Mouse (Mus musculus): ENCODE measurements around the gene Clcf1. TPM values are rescaled to one million over a fixed set of nuclear protein-coding genes. Genes with fewer than 3 reads are reported as not detected.
"Not testable (repeated sequence)": the region's sequence is repeated elsewhere in the genome, so short reads cannot be mapped to it uniquely, and the experiment has no call there.

The Clcf1 gene
- total and polyA plus RNA-seq, 3 experiments = 5.5 to 16.3 (median 9.0) TPM

DNA sequence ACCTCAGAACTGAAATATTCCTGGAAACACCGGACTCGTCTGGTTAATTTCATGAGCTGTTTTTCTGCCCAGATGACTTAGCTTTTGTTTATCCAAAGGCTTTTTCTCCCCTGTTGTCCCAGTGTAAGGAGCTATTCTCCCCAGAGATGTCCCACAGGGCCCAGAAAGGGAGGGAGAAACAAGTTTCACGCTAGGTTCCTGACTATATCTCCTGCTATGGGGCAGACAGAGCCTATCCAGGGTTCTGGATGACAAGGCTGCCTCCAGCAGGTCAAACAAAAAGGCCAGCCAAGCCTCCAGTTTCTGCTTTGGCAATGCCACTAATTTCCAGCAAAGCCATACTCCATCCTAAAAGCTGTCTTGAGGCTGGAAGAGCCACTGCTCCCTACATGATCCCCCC is 3.8 kb downstream of the Clcf1 start:
- DNase-seq = no peak

GRCm38 (mm10) chr19:4218293-4218692 is 4.3 kb downstream of the Clcf1 start:
- no peak for DNase-seq

GRCm38 (mm10) chr19:4218784-4219183 is 4.7 kb downstream of the Clcf1 start:
- DNase-seq = no peak

DNA sequence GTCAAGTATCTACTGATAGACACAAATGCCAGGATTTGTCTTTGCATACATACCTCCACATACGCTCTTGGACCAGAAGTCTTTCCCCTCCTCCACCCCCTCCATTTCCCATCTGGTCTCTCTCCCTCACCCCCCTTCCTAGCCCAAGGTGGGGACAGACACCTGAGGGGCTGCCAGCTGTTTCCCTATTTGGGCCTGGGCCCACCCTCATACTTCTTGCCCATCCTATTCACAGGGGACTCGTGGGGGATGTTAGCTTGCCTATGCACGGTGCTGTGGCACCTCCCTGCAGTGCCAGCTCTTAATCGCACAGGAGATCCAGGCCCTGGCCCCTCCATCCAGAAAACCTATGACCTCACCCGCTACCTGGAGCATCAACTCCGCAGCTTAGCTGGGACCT is 5.9 kb downstream of the Clcf1 start:
- DNase-seq = no peak

DNA sequence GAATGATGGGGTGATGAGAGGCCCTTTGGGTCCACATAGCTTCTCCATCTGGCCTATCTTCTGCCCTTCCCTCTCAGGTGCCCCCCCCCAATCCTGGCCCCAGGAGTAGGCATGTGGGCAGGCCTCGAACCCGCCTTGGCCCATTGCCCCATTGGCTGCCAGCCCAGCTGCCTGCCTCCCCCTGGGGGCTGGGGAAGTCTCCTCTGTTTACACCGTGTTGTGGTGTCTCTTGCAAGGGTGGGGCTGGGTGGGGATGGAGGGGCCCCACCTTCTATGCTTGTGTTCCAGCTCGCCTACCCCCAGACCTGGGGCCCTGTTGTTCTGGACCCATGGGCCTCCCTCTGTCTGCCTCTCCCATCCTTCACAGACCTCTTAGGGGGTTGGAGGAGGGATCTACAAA is 6.4 kb downstream of the Clcf1 start:
- DNase-seq = no peak

GRCm38 (mm10) chr19:4220957-4221743 is 7.1 kb downstream of the Clcf1 start:
- no peak for DNase-seq

- peak; percentile 62 for DNase-seq
Measured at GRCm38 (mm10) chr19:4222165-4222564, 8.1 kb downstream of the Clcf1 start.

GRCm38 (mm10) chr19:4226779-4227178 is 12.7 kb downstream of the Clcf1 start:
- DNase-seq = no peak

GRCm38 (mm10) chr19:4227446-4227845 is 13.4 kb downstream of the Clcf1 start:
- DNase-seq = no peak

DNA sequence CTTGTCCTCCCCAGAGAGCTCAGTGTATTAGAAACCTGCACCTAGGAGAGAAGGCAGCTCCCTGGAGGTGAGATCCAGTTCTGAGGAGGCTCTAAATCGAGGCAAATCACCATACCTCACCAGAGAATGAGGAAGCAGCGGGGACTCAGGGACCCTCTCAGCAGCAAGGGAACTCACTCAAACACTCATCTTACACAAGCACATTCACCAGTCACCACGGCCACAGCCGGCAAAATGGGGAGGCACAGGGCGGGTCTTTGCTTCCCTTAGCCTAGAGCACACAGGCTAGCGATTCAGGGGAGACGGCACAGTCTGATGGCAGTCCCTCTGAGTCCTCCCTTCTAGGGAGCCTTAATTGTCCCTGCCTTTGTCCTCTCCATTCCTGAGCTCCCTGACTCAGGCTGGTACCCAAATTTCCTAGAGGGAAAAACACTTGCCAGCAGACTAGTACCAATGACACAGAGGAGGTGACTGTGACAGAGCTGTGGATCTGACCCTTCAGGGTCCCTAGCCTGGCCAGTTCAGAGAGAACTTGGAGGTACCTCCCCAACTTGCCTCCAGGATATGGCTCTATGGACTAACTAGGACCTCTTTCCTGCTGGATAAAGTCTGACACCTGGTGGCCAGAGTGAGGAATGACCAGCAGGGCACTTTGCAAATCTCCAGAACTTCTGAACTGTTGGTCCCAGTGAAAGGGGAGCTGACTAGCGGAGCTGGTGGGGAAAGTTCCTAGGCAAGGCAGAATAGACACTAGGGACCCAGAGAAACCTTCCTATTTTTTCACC is 14.0 kb downstream of the Clcf1 start:
- DNase-seq = peak; percentile 79

DNA sequence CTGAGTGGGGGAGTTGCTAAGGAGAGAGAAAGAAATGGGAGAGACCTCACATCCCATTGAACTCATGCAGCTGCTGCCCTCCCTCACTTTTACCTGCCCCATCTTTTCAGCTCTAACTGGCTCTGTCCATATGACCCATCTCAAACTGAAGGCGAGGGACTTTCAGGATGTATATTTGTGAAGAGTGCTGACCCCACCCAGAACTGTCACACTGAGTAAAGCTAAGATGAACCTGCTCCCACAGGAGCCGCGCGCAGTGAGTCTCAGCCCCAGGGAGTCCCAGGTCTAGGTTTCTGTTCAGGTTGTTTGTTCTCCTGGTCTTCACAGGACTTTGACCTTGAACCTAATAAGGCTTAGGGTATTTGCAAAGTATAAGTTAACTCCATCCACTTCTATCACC is 14.9 kb downstream of the Clcf1 start:
- no peak for DNase-seq

GRCm38 (mm10) chr19:4229451-4230076 is 15.5 kb downstream of the Clcf1 start:
- DNase-seq = peak; percentile 29

DNA sequence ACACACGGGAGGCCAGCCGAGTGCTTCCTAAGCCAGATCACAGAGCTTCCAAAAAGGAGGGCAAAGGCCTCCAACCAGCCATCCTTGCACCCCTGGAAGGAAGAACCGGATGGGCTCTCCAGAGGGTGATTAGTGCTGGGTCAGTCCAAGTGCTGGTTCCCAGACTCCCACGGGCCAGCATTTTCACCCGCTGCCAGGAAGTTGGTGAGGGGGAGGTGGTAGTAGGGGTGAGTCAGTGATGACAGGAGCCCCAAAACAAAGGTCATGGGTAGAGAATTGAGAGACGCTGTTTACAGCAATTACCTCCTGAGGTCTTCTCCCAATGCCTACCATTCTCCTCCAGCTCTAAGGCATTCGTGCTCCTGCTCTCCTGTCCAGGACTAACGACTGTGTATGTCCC is 16.4 kb downstream of the Clcf1 start:
- peak; percentile 86 for DNase-seq

DNA sequence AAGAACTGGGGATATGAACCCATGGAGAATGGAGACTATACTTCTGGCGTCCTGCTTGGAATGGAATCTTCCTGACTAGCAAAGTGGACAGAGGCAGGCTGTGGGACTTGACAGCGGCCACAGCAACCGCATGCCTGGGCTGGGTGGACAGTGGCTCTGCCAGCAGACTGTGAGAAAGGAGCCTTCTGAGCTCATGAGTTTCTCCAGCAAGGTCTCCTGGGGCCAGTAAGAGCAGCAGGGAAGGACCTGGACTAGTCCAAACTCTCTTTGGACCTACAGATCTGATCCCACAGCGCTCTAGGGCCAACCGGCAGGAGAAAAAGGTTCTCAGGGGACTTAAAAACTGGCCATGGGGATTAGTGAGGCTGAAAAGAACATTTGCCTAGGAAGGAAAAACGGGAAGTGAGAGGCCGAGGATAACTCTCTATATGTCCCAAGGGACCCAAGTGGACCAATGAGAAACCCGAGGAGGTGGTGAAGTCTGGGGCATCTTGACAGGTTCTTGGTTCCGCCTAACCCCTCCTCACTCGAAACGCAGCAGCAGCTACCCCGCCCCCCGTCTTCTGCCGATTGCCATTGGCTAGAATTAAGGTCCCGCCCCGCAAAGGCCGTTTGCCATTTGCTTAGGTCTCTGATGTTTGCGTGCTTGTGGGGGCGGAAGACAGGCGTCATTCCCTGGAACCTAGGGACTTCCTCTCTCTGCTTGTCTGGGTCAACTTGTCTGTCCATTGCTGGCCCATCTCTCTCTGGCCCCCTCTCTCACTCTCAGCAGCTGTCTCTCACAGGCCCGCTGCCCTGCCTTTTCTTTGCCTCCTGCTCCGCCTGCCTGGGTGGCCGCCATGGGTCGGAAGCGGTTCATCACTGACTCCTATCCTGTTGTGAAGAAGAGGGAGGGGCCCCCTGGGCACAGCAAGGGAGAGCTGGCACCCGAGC is 17.5 kb downstream of the Clcf1 start, which contains the start of gene Pold4:
Gene Pold4, plus strand, starts transcription at position 647 of the 933 bp plus-strand sequence.
- peak; percentile 99 for DNase-seq

DNA sequence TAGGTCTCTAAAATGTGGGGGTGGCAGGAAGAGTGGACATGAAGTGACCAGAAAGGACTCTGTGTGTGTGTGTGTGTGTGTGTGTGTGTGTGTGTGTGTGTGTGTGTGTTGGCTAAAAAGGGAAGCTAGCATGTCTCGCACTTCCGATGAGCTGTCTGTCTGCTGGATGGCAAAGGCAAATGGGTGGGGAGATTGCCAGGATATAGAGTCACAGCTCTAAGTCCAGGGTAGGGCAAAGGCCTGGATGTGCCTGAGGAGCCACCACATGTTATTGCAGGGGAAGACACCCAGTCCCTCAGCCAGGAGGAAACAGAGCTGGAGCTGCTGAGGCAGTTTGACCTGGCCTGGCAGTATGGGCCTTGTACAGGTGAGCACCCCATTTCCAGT is 18.1 kb downstream of the Clcf1 start:
- no peak for DNase-seq

- DNase-seq = no peak
Measured at GRCm38 (mm10) chr19:4232651-4233050, 18.6 kb downstream of the Clcf1 start.

GRCm38 (mm10) chr19:4234548-4234947 is 20.5 kb downstream of the Clcf1 start:
- DNase-seq = no peak

GRCm38 (mm10) chr19:4240247-4240668 is 26.2 kb downstream of the Clcf1 start:
- no peak for DNase-seq

GRCm38 (mm10) chr19:4242416-4242815 is 28.4 kb downstream of the Clcf1 start:
- no peak for DNase-seq

DNA sequence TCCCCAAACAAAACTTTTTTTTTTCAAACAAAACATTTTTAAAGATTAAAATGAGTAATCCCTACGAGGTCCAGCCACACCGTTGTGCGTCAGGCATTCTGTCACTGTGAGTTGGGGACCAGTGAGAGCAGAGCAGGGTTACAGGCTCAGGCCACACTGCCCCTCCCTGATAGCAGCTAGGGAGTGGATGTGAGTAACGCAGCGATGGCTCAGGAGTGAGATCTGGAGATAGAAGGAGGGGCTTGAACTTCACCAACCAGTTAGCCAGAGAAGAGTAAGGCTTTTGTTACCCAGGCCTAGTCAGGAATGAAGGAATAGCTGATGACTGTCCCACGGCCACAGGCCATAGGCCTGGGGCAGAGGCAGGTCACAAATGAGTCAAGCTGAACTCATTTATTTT is 30.7 kb downstream of the Clcf1 start:
- no peak for DNase-seq

- DNase-seq = no peak
Measured at GRCm38 (mm10) chr19:4247010-4247409, 33.0 kb downstream of the Clcf1 start.

GRCm38 (mm10) chr19:4248683-4249082 is 34.6 kb downstream of the Clcf1 start:
- not testable (repeated sequence) for DNase-seq
